Mouse (Mus musculus) gastrocnemius, postnatal 10 days (tissue): ENCODE results near the gene Coro1b. TPM values are rescaled to one million over a fixed set of nuclear protein-coding genes. Genes with fewer than 3 reads are reported as not detected.
A peak's percentile ranks its signal among the peaks of the same experiment; 100 is the strongest.

Source experiments
- DNase-seq: peaks from one replicate; pipeline ENCODE4 v3.0.0; 2021; ENCODE audit warnings: mixed read lengths
- total RNA-seq, 2 experiments: library from RNA; stranded (reverse); gene quantifications; 2 replicates each; pipeline ENCODE4 v1.2.3; 2021

The Coro1b gene
- total RNA-seq, 2 experiments from 2014 or later = 41.1 to 48.6 TPM

DNA sequence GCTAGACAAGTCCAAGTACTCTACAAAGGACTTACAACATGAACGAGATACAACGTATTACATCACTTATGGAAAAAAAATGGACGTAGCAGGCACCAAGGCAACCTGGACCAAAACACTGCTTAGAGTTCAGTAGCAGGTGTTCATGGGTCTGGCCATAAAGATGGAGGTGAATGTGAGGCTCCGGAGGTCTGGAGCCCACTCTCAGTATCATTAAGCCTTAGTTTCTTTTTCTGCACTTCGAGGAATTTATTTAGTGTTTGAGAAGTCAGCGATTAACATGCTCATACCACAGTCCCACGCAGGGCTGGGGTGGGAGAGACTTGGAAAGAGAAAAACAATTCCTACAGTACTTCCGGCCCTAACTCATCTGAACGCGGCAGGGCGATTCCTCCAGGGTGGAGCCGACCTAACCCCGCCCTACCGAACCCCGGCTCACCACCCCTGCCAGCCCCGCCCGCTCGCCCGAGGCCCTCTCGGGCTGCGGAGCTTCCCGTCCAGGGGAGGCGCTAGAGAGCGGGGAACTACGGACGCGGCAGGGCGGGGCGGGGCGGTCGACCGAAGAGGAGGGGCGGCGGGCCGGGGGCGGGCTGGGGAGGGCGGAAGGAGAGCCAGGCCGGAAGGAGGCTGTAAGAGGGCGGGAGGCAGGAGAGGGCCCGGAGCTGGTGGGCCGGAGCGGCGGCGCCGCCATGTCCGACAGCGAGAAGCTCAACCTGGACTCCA lies 43.3 kb downstream of the Coro1b start, which contains the start of gene Ppp1ca:
Gene Ppp1ca (plus strand): TSS at position 538 of the 723 bp plus-strand sequence.
- DNase-seq = peak; percentile 99

DNA sequence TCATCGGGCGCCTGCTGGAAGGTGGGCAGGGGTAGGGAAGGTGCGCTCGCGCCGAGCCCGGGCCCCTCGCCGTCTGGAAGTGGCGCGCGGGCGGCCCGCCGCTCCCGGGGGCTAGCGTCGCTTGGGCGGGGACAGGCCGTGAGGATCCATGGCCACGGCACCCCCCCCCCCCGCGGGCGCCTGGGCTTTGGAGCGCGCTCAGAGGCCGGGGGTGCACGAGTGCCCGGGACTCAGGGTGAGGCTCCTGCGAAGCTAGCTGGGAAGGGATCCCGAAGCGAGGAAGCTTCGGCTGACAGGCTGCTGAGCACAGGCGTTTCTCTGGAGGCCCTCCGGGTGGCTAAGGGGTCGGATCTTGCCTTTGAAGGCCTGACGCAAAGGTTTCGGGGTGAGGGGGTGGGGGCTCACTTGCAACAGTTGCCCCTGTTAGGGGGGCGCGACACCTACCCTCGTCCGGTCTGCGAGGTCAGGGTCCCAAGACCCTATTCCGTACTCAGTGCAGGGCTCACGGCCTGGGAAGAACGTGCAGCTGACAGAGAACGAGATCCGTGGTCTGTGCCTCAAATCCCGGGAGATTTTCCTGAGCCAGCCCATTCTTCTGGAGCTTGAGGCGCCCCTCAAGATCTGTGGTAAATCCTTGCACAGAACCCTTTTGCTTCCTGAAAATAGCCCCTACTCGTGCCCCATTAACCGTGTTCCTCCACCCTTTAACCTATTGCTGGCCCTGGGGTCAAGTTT lies 44.0 kb downstream of the Coro1b start:
- no peak for DNase-seq

DNA sequence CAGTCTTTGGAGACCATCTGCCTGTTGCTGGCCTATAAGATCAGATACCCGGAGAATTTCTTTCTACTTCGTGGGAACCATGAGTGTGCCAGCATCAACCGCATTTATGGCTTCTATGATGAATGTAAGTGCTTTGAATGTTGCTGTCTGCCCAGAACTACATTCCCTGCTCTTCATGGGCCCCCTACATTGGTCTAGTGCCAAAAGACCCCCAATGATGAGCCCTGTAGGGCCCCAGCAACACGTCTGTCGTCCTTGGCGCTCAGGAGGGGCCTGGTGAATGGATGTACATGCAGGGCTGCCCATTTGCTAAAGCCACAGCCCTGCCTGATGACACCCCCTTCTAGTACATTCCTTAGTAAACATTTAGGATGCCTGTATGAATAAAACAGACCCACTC lies 44.7 kb downstream of the Coro1b start:
- DNase-seq = no peak

DNA sequence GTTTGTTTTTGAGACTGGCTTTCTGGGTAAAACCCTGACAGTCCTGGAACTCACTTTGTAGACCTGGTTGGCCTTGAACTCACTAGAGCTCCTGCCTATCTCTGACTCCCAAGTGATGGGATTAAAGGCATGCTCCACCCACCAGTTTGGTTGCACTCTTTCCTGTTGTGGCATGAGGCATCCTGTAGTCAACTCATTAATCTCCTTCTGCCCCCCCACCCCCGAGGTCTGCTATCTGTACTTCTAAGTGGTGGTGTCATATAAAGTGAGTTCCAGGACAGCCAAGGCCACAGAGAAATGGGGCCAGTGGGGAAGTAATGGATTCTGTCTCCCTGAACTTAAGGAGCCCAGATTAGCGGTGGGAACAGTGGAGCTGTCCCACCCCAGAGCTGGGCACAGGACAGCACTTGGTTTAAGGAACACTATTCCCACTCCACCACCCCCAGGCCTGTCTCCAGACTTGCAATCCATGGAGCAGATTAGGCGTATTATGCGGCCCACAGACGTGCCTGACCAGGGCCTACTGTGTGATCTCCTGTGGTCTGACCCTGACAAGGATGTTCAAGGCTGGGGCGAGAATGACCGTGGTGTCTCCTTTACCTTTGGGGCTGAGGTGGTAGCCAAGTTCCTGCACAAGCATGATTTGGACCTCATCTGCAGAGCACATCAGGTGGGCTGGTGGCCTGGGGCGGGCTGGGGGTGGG lies 45.8 kb downstream of the Coro1b start:
- no peak for DNase-seq

DNA sequence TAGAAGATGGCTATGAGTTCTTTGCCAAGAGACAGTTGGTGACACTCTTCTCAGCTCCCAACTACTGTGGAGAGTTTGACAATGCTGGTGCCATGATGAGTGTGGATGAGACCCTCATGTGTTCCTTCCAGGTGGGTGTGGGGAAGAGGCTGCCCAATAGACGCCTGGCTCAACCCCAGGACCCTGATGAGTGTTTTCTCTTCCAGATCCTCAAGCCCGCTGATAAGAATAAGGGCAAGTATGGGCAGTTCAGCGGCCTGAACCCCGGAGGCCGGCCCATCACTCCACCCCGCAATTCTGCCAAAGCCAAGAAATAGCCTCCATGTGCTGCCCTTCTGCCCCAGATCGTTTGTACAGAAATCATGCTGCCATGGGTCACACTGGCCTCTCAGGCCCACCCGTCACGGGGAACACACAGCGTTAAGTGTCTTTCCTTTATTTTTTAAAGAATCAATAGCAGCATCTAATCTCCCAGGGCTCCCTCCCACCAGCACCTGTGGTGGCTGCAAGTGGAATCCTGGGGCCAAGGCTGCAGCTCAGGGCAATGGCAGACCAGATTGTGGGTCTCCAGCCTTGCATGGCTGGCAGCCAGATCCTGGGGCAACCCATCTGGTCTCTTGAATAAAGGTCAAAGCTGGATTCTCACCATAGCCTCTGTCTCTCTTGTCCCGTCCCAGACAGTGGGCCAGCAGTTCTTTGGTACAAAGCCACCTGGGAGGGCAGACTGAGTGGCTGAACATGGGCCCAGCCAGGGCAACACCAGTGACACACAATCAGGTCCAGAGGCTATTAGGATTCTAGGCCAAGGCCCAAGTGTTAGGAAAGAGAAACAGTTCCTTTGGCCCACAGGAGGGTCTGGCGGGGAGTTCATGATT lies 46.6 kb downstream of the Coro1b start:
- no peak for DNase-seq

DNA sequence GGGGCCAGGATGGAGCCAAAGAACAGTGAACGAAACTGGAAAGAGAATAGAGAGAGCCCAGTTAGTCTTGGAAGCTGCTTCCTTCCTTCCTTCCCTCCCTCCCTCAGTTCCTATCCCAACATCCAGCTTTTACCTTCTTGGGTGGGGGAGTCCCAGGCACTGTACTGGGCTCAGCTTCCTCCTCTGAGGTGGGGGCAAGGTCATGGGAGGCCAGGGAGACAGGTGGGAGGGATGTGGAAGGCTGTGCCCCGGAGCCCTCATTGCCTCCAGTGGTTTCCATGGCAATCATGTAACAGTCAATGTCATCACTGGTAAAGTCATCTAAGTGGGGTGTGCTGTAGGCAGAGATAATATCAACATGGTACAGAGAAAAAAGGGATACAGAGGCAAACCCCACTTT lies 47.6 kb downstream of the Coro1b start:
- no peak for DNase-seq

DNA sequence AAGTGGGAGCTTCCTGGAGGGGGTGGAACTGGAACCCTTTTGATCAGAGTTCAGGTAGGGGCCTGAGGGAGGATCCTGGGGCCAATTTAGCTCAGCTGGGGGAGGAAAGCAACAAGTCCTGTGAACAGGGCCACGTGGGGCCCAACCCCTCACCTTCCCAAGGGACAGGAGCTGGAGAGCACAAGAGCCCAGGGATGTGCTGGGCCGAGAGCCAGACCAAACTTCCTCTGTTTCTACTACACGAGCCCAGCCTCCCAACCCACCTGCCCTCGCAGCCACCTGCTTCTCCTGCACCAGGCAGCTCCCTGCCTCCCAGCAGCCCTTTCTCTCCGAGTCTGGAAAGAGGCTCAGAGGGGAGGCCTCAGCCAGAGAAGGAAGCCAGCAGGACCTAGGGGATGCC lies 48.1 kb downstream of the Coro1b start:
- no peak for DNase-seq

DNA sequence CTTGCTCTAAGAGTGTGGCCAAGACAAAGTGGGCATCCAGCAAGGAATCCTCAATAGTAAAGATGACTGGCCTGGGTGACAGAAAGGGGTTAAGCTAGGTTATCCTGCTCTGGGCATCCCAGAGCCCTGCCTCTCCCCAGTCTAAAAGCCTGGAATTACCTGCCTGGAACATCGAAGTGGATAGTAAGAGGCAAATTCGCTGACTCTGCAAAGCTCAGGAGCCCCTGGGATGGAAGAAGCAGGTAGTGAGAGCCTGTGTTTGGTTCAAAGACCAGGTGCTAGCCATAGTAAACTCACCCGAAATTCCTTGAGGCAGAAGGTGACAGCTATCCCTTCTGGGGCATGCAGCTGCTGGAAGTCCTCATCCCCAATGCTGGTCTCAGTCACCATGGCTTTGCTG lies 48.8 kb downstream of the Coro1b start:
- DNase-seq = no peak

DNA sequence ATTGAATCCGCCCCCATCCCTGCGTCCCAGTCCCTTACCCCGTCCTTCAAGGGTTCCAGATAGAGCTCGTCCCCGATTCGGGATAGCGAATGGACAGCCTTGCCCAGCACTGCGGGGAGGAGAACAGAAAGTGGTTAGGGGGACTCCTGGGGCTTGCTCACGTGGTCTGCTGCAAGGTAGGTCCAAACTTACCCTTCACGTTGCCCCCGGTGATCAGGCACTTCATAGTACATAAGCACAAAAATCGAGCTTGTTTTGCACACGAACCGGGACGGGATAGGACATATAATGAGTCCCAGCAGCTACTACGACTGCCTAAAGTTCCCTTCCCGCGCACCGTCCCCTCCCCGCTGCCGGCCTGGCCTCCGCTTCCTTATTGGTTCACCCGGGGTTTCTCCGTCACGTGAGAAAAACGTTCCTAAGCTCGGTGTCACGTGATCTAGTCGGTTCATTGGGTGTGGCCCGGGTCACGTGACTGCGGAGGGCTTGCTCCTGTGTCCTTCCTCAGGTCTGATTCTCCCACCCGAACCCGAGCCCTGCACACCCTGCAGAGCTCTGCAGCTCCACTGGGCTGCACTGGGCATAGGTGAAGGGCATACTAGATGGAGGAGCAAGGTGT lies 53.0 kb downstream of the Coro1b start, which contains the start of gene Rad9a:
Gene Rad9a (minus strand): TSS at position 372 of the 619 bp plus-strand sequence.
- DNase-seq = peak; percentile 95

DNA sequence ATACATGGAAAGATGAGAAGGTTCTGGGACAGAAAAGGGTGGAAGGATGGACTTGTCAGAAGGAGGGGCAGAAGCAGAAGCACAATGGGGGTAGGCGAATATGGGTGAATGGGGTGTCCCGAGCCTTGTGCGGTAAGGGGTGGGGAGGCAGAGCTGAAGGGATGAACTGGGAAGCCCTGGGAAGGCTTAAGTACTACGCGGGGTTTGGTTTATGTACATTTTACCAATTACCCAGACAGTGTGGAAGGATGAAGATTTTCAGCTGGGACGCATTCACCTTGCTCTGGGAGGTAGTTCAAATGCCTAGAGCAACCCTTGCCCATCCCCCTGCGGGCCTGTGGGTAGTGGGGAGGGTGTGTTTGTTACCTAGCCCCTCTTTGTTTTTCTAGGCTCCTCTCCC lies 53.7 kb downstream of the Coro1b start:
- DNase-seq = no peak

DNA sequence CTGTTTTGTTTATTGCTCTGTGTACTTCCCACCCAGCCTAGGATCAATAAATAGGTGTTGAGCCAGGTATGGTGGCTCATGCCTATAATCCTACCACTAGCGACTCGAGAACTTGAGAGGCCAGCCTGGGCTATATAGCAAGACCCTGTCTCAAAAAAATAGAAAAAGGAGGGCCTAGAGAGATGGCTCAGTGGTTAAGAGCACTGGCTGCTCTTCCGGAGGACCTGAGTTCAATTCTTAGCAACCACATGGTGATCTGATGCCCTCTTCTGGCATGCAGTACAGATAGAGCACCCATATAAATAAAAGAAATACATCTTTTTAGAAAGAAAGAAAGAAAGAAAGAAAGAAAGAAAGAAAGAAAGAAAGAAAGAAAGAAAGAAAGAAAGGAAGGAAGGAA lies 54.7 kb downstream of the Coro1b start:
- DNase-seq = no peak

Other genes starting within 250 kb of the Coro1b start
- gene Tcirg1, start 241.5 kb upstream of the Coro1b start, total RNA-seq = 10 to 100 TPM; 13.6 to 31.1 TPM
- gene Ndufs8, start 235.8 kb upstream of the Coro1b start, total RNA-seq = 100 to 1,000 TPM; 181 to 205 TPM
- 1 to 10 TPM; 4.2 to 5.7 TPM for gene Aldh3b1, start 218.8 kb upstream of the Coro1b start, total RNA-seq
- gene Unc93b1, start 213.4 kb upstream of the Coro1b start, total RNA-seq = 10 to 100 TPM; 19.6 to 20.1 TPM
- not detected for gene Aldh3b3, start 190.0 kb upstream of the Coro1b start, total RNA-seq
- 1 to 10 TPM in 1 of 2 experiments, under 1 TPM in 1; 0.63 to 1.0 TPM for gene Aldh3b2, start 176.3 kb upstream of the Coro1b start, total RNA-seq
- gene Acy3, start 162.0 kb upstream of the Coro1b start, total RNA-seq = 1 to 10 TPM; 4.8 to 5.3 TPM
- gene Tbx10, start 155.9 kb upstream of the Coro1b start, total RNA-seq = not detected
- gene Nudt8, start 148.0 kb upstream of the Coro1b start, total RNA-seq = 10 to 100 TPM; 18.3 to 20.2 TPM
- under 1 TPM; 0.23 to 0.47 TPM for gene Gm49405, start 148.0 kb upstream of the Coro1b start, total RNA-seq
- gene Doc2g, start 145.3 kb upstream of the Coro1b start, total RNA-seq = 1 to 10 TPM in 1 of 2 experiments, under 1 TPM in 1; 0.66 to 1.2 TPM
- 100 to 1,000 TPM; 297 to 355 TPM for gene Ndufv1, start 135.8 kb upstream of the Coro1b start, total RNA-seq
- 100 to 1,000 TPM; 220 to 231 TPM for gene Gstp1, start 110.6 kb upstream of the Coro1b start, total RNA-seq
- 10 to 100 TPM; 61.6 to 63.6 TPM for gene Gstp2, start 102.6 kb upstream of the Coro1b start, total RNA-seq
- under 1 TPM in 1 of 2 experiments, not detected in 1; 0.79 TPM for gene Gstp3, start 89.0 kb upstream of the Coro1b start, total RNA-seq
- not detected for gene Cabp2, start 67.0 kb upstream of the Coro1b start, total RNA-seq
- 10 to 100 TPM; 18.1 to 18.2 TPM for gene Cdk2ap2, start 51.4 kb upstream of the Coro1b start, total RNA-seq
- gene Pitpnm1, start 48.6 kb upstream of the Coro1b start, total RNA-seq = 1 to 10 TPM; 4.2 to 5.5 TPM
- gene Aip, start 22.8 kb upstream of the Coro1b start, total RNA-seq = 10 to 100 TPM; 46.5 to 47.1 TPM
- gene Gpr152, start 8.8 kb upstream of the Coro1b start, total RNA-seq = not detected
- not detected for gene Cabp4, start 4.6 kb upstream of the Coro1b start, total RNA-seq
- 1 to 10 TPM in 1 of 2 experiments, under 1 TPM in 1; 0.49 to 2.0 TPM for gene Ptprcap, start 5.0 kb downstream of the Coro1b start, total RNA-seq
- 10 to 100 TPM; 25.3 to 30.9 TPM for gene Rps6kb2, start 14.7 kb downstream of the Coro1b start, total RNA-seq
- gene Carns1, start 26.9 kb downstream of the Coro1b start, total RNA-seq = 10 to 100 TPM; 33.1 to 47.1 TPM
- gene Tbc1d10c, start 42.7 kb downstream of the Coro1b start, total RNA-seq = 1 to 10 TPM; 3.2 to 3.8 TPM
- 100 to 1,000 TPM; 339 to 348 TPM for gene Ppp1ca, start 43.4 kb downstream of the Coro1b start, total RNA-seq
- gene Rad9a, start 53.0 kb downstream of the Coro1b start, total RNA-seq = 1 to 10 TPM; 4.1 to 6.0 TPM
- 1 to 10 TPM in 1 of 2 experiments, under 1 TPM in 1; 0.47 to 2.2 TPM for gene Clcf1, start 65.6 kb downstream of the Coro1b start, total RNA-seq
- not detected for gene AC109138.7, start 65.7 kb downstream of the Coro1b start, total RNA-seq
- 10 to 100 TPM; 26.1 to 31.9 TPM for gene Pold4, start 83.3 kb downstream of the Coro1b start, total RNA-seq
- gene Ssh3, start 120.6 kb downstream of the Coro1b start, total RNA-seq = 1 to 10 TPM; 4.9 to 6.3 TPM
- 1 to 10 TPM; 1.2 to 1.3 TPM for gene Ankrd13d, start 134.5 kb downstream of the Coro1b start, total RNA-seq
- gene Grk2, start 157.6 kb downstream of the Coro1b start, total RNA-seq = 10 to 100 TPM; 28.1 to 41.2 TPM
- gene Kdm2a, start 249.7 kb downstream of the Coro1b start, total RNA-seq = 10 to 100 TPM; 37.8 to 51.9 TPM